Mouse (Mus musculus) erythroblast, embryonic 14.5 days (primary cell): ENCODE results near the gene Jmjd8.

Experiments
- GATA1 ChIP-seq: IDR thresholded peaks from 2 replicates; pipeline ENCODE4 v1.6.1; 2012; ENCODE audit warnings: low read length, inconsistent platforms, mixed read lengths
- TAL1 ChIP-seq: IDR thresholded peaks from 3 replicates; pipeline ENCODE4 v1.6.1; 2012; ENCODE audit warnings: low read length, inconsistent platforms, mixed read lengths

GRCm38 (mm10) chr17:25809606-25810340 lies 18.9 kb upstream of the Jmjd8 start:
- TF ChIP-seq GATA1 (no peak), TAL1 (no peak)
